Comparison of ENCODE assay signal across 8 mouse cellular contexts in genomic region chr14:57093029-57093428, GRCm38 (mm10). TPM values are rescaled to one million over a fixed set of nuclear protein-coding genes. Genes with fewer than 3 reads are reported as not detected.
DNase-seq lines count a peak whose midpoint lies in the region; TF ChIP-seq lines count a peak whose summit lies in the region.

No protein-coding gene starts in this region.

- no peak overlapping the region for H3K9ac ChIP-seq in CH12.LX (ENCODE audit: insufficient read depth, low read depth)

- TF ChIP-seq CTCF in CH12.LX (conservative IDR thresholded peaks at IDR 0.05 in 1 of 2, IDR thresholded peaks at IDR 0.05 in 1 of 2; ENCODE audit: low read depth in 2 of 2, low read length in 2 of 2): peak; percentile 41 to 71; a peak in 3 of 4 replicates
- TF ChIP-seq CTCF in left cerebral cortex, adult 2 months (IDR thresholded peaks at IDR 0.05): peak; percentile 67

- no peaks in the 10 kb centered on the region for H3K27me3 ChIP-seq in CH12.LX (replicated peaks)

- peak; percentile 60 for TF ChIP-seq RAD21 in CH12.LX (IDR thresholded peaks at IDR 0.05; ENCODE audit: low read depth, low read length)

- H3K27ac ChIP-seq in CH12.LX (ENCODE audit: insufficient read depth, low read depth): no peak overlapping the region
- no peak overlapping the region for H3K27ac ChIP-seq in left cerebral cortex, adult 2 months

- no peaks in the 10 kb centered on the region for H3K79me2 ChIP-seq in CH12.LX (replicated peaks; ENCODE audit: control insufficient read depth, extremely low read depth, insufficient read depth, poor library complexity, severe bottlenecking)

- in situ Hi-C loops in CH12.LX (cut with MboI; ENCODE audit: low pct_ligation_motif_present, low pct_unique_long_range_greater_than_20kb, low sequenced_read_pairs): no loop called here

- DNase-seq in heart, postnatal 14 days: peak; percentile 27 to 59
- no peak for DNase-seq in heart, adult 11 months
- peak; percentile 81 for DNase-seq in CH12.LX (ENCODE audit: extremely low read depth)
- peak; percentile 69 for DNase-seq in adrenal gland, postnatal 14 days
- DNase-seq in frontal cortex, postnatal 10 days (ENCODE audit: low spot score in 2 of 2): peak; percentile 12 to 34
- peak; percentile 46 to 65 for DNase-seq in left cerebral cortex, adult 2 months (ENCODE audit: extremely low spot score in 1 of 2, low spot score in 2 of 2)
- peak; percentile 61 to 78 for DNase-seq in right cerebral cortex, adult 2 months (ENCODE audit: low spot score in 2 of 2)
- no peak for DNase-seq in MN1 (ENCODE audit: low spot score)

- no peak for TF ChIP-seq EP300 in CH12.LX (IDR thresholded peaks at IDR 0.05; ENCODE audit: low read length)

- no peak for TF ChIP-seq POLR2A in CH12.LX (IDR thresholded peaks at IDR 0.05; ENCODE audit: low read depth, low read length)

- H3K36me3 ChIP-seq in CH12.LX (replicated peaks in 1 of 2; ENCODE audit: control insufficient read depth in 1 of 2, insufficient read depth in 1 of 2, low read length in 1 of 2): no peaks in the 10 kb centered on the region

- no peaks in the 10 kb centered on the region for H3K9me3 ChIP-seq in CH12.LX (replicated peaks; ENCODE audit: low read length)

- no peak overlapping the region for H3K4me3 ChIP-seq in CH12.LX (replicated peaks in 1 of 3; ENCODE audit: low read depth in 2 of 3, low read length in 2 of 3, poor library complexity in 1 of 3)
- H3K4me3 ChIP-seq in left cerebral cortex, adult 2 months: no peak overlapping the region

- no peaks in the 10 kb centered on the region for H3K4me1 ChIP-seq in CH12.LX (ENCODE audit: control insufficient read depth in 1 of 2, insufficient read depth in 2 of 2)

- H3K4me2 ChIP-seq in CH12.LX (ENCODE audit: insufficient read depth, low read depth, poor library complexity, severe bottlenecking): no peak overlapping the region

- dilution Hi-C loops in CH12.LX (cut with MboI; ENCODE audit: extremely low pct_ligation_motif_present, extremely low pct_unique_long_range_greater_than_20kb, low sequenced_read_pairs): no loop called here

- intact Hi-C loops in heart, postnatal 14 days (cut with DNase I): no loop called here
- intact Hi-C loops in left cerebral cortex, adult 2 months (cut with DNase I): loop anchor here (5.0 kb wide), 1 partner anchor 269 kb away; no protein-coding TSS in a partner anchor

TF ChIP-seq in CH12.LX, 34 proteins besides CTCF, POLR2A, EP300 and RAD21:
- TF ChIP-seq BHLHE40 (IDR thresholded peaks at IDR 0.05; ENCODE audit: low read depth, low read length) (0 out of 2 replicates have a peak, but pooled peaks have one; percentile 11), MAZ (IDR thresholded peaks at IDR 0.05; ENCODE audit: low read depth, low read length) (0 out of 2 replicates have a peak, but pooled peaks have one; percentile 67), SMC3 (IDR thresholded peaks at IDR 0.05; ENCODE audit: low read depth, low read length) (peak; percentile 57), USF2 (conservative IDR thresholded peaks at IDR 0.05; ENCODE audit: low read depth, low read length) (no peak), JUN (IDR thresholded peaks at IDR 0.05; ENCODE audit: insufficient read depth, low read depth, low read length) (no peak), CHD2 (IDR thresholded peaks at IDR 0.05; ENCODE audit: low read length) (peak; percentile 74), IRF4 (IDR thresholded peaks at IDR 0.05; ENCODE audit: low read depth, low read length) (0 out of 2 replicates have a peak, but pooled peaks have one; percentile 17), MEF2A (IDR thresholded peaks at IDR 0.05; ENCODE audit: borderline replicate concordance, low read depth, low read length) (peak; percentile 27; the same call in 1 of the 2 replicates)

RNA-seq across cellular contexts. Expression of gene Gjb2, which starts 11.5 kb away (rescaled TPM):
- total RNA-seq in heart, postnatal 14 days (2021): under 1 TPM; 0.10 to 0.14 TPM
- total RNA-seq in CH12.LX (2012; rRNA removed) (not detected in 2 replicates), CH12.LX (2014; rRNA removed) (not detected in 2 replicates)
- polyA plus RNA-seq in CH12.LX (2012; ENCODE audit: insufficient read length, low read depth): not detected in 2 replicates
- total RNA-seq in adrenal gland, postnatal 14 days (2021): 3.2 and 18.4 TPM in 2 replicates
- total RNA-seq in left cerebral cortex, adult 2 months (2021): 10 to 100 TPM in 1 of 2 experiments, 1 to 10 TPM in 1; 7.7 to 11.8 TPM

RNA-seq across cellular contexts. Expression of gene Gm4491, which starts 22.7 kb away (rescaled TPM):
- not detected for total RNA-seq in heart, postnatal 14 days (2021)
- total RNA-seq in CH12.LX (2012; rRNA removed): not detected in 2 replicates
- not detected in 2 replicates for total RNA-seq in CH12.LX (2014; rRNA removed)
- polyA plus RNA-seq in CH12.LX (2012; ENCODE audit: insufficient read length, low read depth): not detected in 2 replicates
- total RNA-seq in adrenal gland, postnatal 14 days (2021): not detected in 2 replicates
- total RNA-seq in left cerebral cortex, adult 2 months (2021): under 1 TPM; 0.68 to 0.81 TPM

RNA-seq across cellular contexts. Expression of gene Gja3, which starts 35.1 kb away (rescaled TPM):
- 10 to 100 TPM; 19.2 to 21.5 TPM for total RNA-seq in heart, postnatal 14 days (2021)
- total RNA-seq in CH12.LX (2012; rRNA removed) (not detected in 2 replicates), CH12.LX (2014; rRNA removed) (not detected in 2 replicates)
- polyA plus RNA-seq in CH12.LX (2012; ENCODE audit: insufficient read length, low read depth): not detected in 2 replicates
- not detected in 2 replicates for total RNA-seq in adrenal gland, postnatal 14 days (2021)
- total RNA-seq in left cerebral cortex, adult 2 months (2021): under 1 TPM in 1 of 2 experiments, not detected in 1; 0.12 TPM

RNA-seq across cellular contexts. Expression of gene Gjb6, which starts 40.4 kb away (rescaled TPM):
- not detected for total RNA-seq in heart, postnatal 14 days (2021)
- total RNA-seq in CH12.LX (2012; rRNA removed): not detected in 2 replicates
- total RNA-seq in CH12.LX (2014; rRNA removed): not detected in 2 replicates
- polyA plus RNA-seq in CH12.LX (2012; ENCODE audit: insufficient read length, low read depth): not detected in 2 replicates
- not detected in 2 replicates for total RNA-seq in adrenal gland, postnatal 14 days (2021)
- total RNA-seq in left cerebral cortex, adult 2 months (2021): 100 to 1,000 TPM; 110 to 118 TPM

Comparison
In these comparisons a context has a peak if more than half of its experiments do, and no peak if none do; other contexts are left out.
1. DNase-seq: peak in heart, postnatal 14 days (2 of 2), CH12.LX (single experiment), adrenal gland, postnatal 14 days (single experiment), frontal cortex, postnatal 10 days (2 of 2), left cerebral cortex, adult 2 months (2 of 2) and right cerebral cortex, adult 2 months (2 of 2); none in heart, adult 11 months (single experiment) and MN1 (single experiment).
2. RNA of gene Gja3, which starts 35.1 kb away (total RNA-seq): 19.2 to 21.5 TPM in heart, postnatal 14 days; not detected in adrenal gland, postnatal 14 days, 0.12 TPM in left cerebral cortex, adult 2 months and not detected in CH12.LX; every median in the first group is over 10 times any median in the second.